Mouse (Mus musculus): ENCODE data around the gene Zik1.

DNA sequence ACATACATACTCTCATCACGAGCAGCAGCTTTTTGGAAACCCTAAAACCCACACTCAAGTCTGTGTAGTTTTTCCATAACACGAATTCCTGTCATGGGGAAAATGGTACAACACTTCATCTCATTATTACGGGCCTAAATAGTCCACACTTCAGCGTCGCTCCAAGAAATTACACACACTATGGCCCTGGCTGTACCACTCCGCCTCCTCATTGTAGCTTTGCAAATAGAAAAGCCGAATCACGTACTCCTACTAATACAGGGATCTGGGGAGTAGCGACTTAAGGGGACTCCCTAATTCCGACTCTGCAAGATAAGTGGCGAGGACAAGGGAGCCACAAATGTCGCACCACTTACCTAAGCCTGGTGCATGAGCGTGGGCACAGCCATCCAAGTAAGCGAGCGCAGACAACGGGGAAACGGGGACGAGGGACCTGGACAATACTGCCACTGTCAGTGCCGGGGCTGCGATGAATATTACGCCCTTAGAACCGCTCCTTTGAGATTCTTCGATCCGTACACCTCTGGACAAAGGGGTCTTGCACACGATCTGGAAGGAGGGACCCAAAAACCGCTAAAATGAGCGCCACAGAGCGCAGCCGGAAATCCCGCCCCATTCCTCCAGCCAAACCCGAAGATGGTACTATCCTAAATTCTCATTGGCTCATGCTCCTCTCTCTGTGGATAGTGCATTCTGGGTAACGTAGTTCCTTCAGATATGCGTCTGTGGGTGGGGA is at the start of gene Zik1:
- TF ChIP-seq GATA1 (IDR thresholded peaks at IDR 0.05; ENCODE audit: borderline replicate concordance, low read length) (no peak), POLR2AphosphoS5 (IDR thresholded peaks at IDR 0.05; ENCODE audit: insufficient replicate concordance, low read depth, low read length) (no peak), CTCF (IDR thresholded peaks at IDR 0.05; ENCODE audit: low read depth, low read length) (no peak)
